Mouse (Mus musculus): ENCODE results near the gene Nup214. TPM values are rescaled to one million over a fixed set of nuclear protein-coding genes. Genes with fewer than 3 reads are reported as not detected.

Nup214 gene
- total and polyA plus RNA-seq, 3 experiments = 33.1 to 90.8 (median 55.5) TPM

GRCm38 (mm10) chr2:32058716-32059115 is 84.5 kb downstream of the Nup214 start:
- Histone ChIP-seq H3K27me3 (ENCODE audit: insufficient read depth, low read length) (peaks cover 42% of the 10 kb centered on the region), H3K9me3 (replicated peaks) (no peaks in the 10 kb centered on the region), H3K4me1 (ENCODE audit: insufficient read depth, low read depth, low read length) (peaks cover 26% of the 10 kb centered on the region), H3K4me3 (ENCODE audit: low read depth, low read length) (no peak overlapping the region), H3K36me3 (replicated peaks) (peaks cover 8% of the 10 kb centered on the region)
- no peak for TF ChIP-seq POLR2AphosphoS5 (IDR thresholded peaks at IDR 0.05; ENCODE audit: insufficient replicate concordance, low read depth, low read length)
- no peak for TF ChIP-seq GATA2 (IDR thresholded peaks at IDR 0.05; ENCODE audit: borderline replicate concordance, low read depth, low read length)
- no peak for TF ChIP-seq CTCF (IDR thresholded peaks at IDR 0.05; ENCODE audit: low read depth, low read length)
- no peak for TF ChIP-seq GATA1 (IDR thresholded peaks at IDR 0.05; ENCODE audit: borderline replicate concordance, low read length)
- no peak for TF ChIP-seq TAL1 (conservative IDR thresholded peaks at IDR 0.05; ENCODE audit: low read depth, low read length)
- DNase-seq (ENCODE audit: low spot score) (no peak), ATAC-seq (ENCODE audit: extremely low read depth, insufficient number of reproducible peaks, low FRiP score, poor library complexity, severe bottlenecking) (no peak)

GRCm38 (mm10) chr2:32059613-32060012 is 85.4 kb downstream of the Nup214 start:
- H3K36me3 ChIP-seq (replicated peaks) = peaks cover 2% of the 10 kb centered on the region
- no peak for TF ChIP-seq POLR2AphosphoS5 (IDR thresholded peaks at IDR 0.05; ENCODE audit: insufficient replicate concordance, low read depth, low read length)
- no peak for TF ChIP-seq GATA2 (IDR thresholded peaks at IDR 0.05; ENCODE audit: borderline replicate concordance, low read depth, low read length)
- no peak for TF ChIP-seq GATA1 (IDR thresholded peaks at IDR 0.05; ENCODE audit: borderline replicate concordance, low read length)
- TF ChIP-seq CTCF (IDR thresholded peaks at IDR 0.05; ENCODE audit: low read depth, low read length) = no peak
- TF ChIP-seq TAL1 (conservative IDR thresholded peaks at IDR 0.05; ENCODE audit: low read depth, low read length) = no peak
- DNase-seq (ENCODE audit: low spot score) (no peak), ATAC-seq (ENCODE audit: extremely low read depth, insufficient number of reproducible peaks, low FRiP score, poor library complexity, severe bottlenecking) (no peak)
- H3K4me3 ChIP-seq (ENCODE audit: low read depth, low read length) = no peak overlapping the region
- H3K9me3 ChIP-seq (replicated peaks) = no peaks in the 10 kb centered on the region
- peaks cover 47% of the 10 kb centered on the region for H3K27me3 ChIP-seq (ENCODE audit: insufficient read depth, low read length)
- peaks cover 28% of the 10 kb centered on the region for H3K4me1 ChIP-seq (ENCODE audit: insufficient read depth, low read depth, low read length)

GRCm38 (mm10) chr2:32060228-32060805 is 86.1 kb downstream of the Nup214 start:
- TF ChIP-seq GATA2 (IDR thresholded peaks at IDR 0.05; ENCODE audit: borderline replicate concordance, low read depth, low read length) (no peak), GATA1 (IDR thresholded peaks at IDR 0.05; ENCODE audit: borderline replicate concordance, low read length) (no peak), TAL1 (conservative IDR thresholded peaks at IDR 0.05; ENCODE audit: low read depth, low read length) (no peak), CTCF (IDR thresholded peaks at IDR 0.05; ENCODE audit: low read depth, low read length) (no peak), POLR2AphosphoS5 (IDR thresholded peaks at IDR 0.05; ENCODE audit: insufficient replicate concordance, low read depth, low read length) (no peak)
- Histone ChIP-seq H3K4me3 (ENCODE audit: low read depth, low read length) (no peak overlapping the region), H3K36me3 (replicated peaks) (no peaks in the 10 kb centered on the region), H3K27me3 (ENCODE audit: insufficient read depth, low read length) (peaks cover 54% of the 10 kb centered on the region), H3K9me3 (replicated peaks) (no peaks in the 10 kb centered on the region), H3K4me1 (ENCODE audit: insufficient read depth, low read depth, low read length) (peaks cover 28% of the 10 kb centered on the region)
- ATAC-seq (ENCODE audit: extremely low read depth, insufficient number of reproducible peaks, low FRiP score, poor library complexity, severe bottlenecking) (no peak), DNase-seq (ENCODE audit: low spot score) (no peak)

GRCm38 (mm10) chr2:32061189-32061588 is 87.0 kb downstream of the Nup214 start:
- peaks cover 57% of the 10 kb centered on the region for H3K27me3 ChIP-seq (ENCODE audit: insufficient read depth, low read length)
- no peak overlapping the region for H3K4me3 ChIP-seq (ENCODE audit: low read depth, low read length)
- no peaks in the 10 kb centered on the region for H3K36me3 ChIP-seq (replicated peaks)
- no peaks in the 10 kb centered on the region for H3K9me3 ChIP-seq (replicated peaks)
- TF ChIP-seq TAL1 (conservative IDR thresholded peaks at IDR 0.05; ENCODE audit: low read depth, low read length) = no peak
- no peak for TF ChIP-seq POLR2AphosphoS5 (IDR thresholded peaks at IDR 0.05; ENCODE audit: insufficient replicate concordance, low read depth, low read length)
- no peak for TF ChIP-seq GATA1 (IDR thresholded peaks at IDR 0.05; ENCODE audit: borderline replicate concordance, low read length)
- no peak for TF ChIP-seq GATA2 (IDR thresholded peaks at IDR 0.05; ENCODE audit: borderline replicate concordance, low read depth, low read length)
- no peak for TF ChIP-seq CTCF (IDR thresholded peaks at IDR 0.05; ENCODE audit: low read depth, low read length)
- DNase-seq (ENCODE audit: low spot score) (no peak), ATAC-seq (ENCODE audit: extremely low read depth, insufficient number of reproducible peaks, low FRiP score, poor library complexity, severe bottlenecking) (no peak)
- peaks cover 28% of the 10 kb centered on the region for H3K4me1 ChIP-seq (ENCODE audit: insufficient read depth, low read depth, low read length)

DNA sequence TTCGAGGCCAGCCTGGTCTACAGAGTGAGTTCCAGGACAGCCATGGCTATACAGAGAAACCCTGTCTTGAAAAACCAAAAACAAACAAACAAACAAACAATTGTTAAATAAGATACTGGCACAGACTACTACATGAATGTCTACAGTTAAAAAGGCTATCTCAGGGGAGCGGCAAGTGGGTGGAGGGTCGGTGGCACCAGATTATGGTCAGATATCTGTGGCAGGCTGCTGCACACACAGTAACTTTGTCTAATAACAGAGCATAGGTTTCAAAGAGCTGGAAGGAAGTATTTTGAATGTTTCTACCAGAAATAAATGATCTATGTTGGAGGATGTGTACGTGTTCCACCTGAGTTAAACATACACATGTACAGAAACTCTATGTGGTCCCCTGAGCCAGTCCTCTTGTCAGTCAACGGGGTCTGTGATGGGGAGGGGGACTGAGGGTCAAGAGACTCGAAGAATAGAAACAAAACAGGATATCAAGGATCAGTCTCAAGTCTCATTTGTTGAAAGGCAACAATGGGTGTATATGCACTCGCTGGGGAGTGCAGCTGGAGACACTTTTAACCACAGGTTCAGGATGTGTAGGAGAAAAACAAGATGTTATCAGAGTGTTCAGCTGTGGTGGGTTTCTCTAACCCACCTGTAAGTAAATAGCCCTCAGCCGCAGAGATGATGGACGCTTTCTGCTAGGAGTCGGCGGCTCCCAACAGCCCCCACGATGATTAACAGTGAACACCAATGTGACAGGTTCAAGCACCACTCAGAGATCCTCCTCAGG is 87.7 kb downstream of the Nup214 start:
- H3K4me1 ChIP-seq (ENCODE audit: insufficient read depth, low read depth, low read length) = peaks cover 24% of the 10 kb centered on the region
- DNase-seq (ENCODE audit: low spot score) (no peak), ATAC-seq (ENCODE audit: extremely low read depth, insufficient number of reproducible peaks, low FRiP score, poor library complexity, severe bottlenecking) (no peak)
- H3K36me3 ChIP-seq (replicated peaks) = no peaks in the 10 kb centered on the region
- peaks cover 57% of the 10 kb centered on the region for H3K27me3 ChIP-seq (ENCODE audit: insufficient read depth, low read length)
- TF ChIP-seq POLR2AphosphoS5 (IDR thresholded peaks at IDR 0.05; ENCODE audit: insufficient replicate concordance, low read depth, low read length) = no peak
- TF ChIP-seq TAL1 (conservative IDR thresholded peaks at IDR 0.05; ENCODE audit: low read depth, low read length) = no peak
- TF ChIP-seq GATA1 (IDR thresholded peaks at IDR 0.05; ENCODE audit: borderline replicate concordance, low read length) = no peak
- no peak for TF ChIP-seq GATA2 (IDR thresholded peaks at IDR 0.05; ENCODE audit: borderline replicate concordance, low read depth, low read length)
- TF ChIP-seq CTCF (IDR thresholded peaks at IDR 0.05; ENCODE audit: low read depth, low read length) = no peak
- H3K9me3 ChIP-seq (replicated peaks) = no peaks in the 10 kb centered on the region
- H3K4me3 ChIP-seq (ENCODE audit: low read depth, low read length) = no peak overlapping the region

DNA sequence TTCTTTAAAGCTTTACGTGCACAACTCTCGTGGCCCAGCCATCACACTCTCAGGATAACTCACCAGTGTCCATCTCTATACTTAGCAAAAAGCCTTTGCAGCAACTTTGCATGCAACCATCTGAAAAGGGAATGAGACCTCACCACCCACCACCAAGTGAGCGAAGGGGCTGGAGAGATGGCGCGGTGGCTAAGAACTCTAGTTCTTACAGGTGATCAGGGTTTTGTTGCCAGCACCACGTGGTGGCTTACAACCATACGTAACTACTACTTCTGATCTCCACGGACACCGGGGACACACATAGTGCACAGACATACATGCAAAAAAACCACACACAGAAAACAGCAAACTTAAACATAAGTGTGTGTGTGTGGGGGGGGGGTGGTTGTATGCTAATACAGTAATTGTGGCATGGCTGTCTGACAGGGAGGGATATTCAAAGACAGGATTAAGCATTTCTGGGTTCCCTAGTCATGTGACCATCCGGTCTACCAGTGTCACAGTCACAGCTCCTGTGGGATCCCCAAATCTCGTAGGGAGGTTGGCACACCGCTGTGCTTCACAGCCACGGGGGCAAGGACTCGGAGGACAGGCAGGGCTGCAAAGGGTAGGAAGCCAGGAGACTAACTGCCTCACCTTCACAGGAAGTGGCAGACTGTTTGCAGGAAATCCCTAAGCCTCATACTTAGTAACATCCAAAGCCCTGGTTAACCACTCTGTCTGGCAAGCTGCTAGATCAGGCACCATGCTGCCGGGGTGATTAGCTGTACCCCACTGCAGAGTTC is 88.6 kb downstream of the Nup214 start:
- H3K27me3 ChIP-seq (ENCODE audit: insufficient read depth, low read length) = peaks cover 53% of the 10 kb centered on the region
- TF ChIP-seq POLR2AphosphoS5 (IDR thresholded peaks at IDR 0.05; ENCODE audit: insufficient replicate concordance, low read depth, low read length) (no peak), CTCF (IDR thresholded peaks at IDR 0.05; ENCODE audit: low read depth, low read length) (no peak), TAL1 (conservative IDR thresholded peaks at IDR 0.05; ENCODE audit: low read depth, low read length) (no peak), GATA2 (IDR thresholded peaks at IDR 0.05; ENCODE audit: borderline replicate concordance, low read depth, low read length) (no peak), GATA1 (IDR thresholded peaks at IDR 0.05; ENCODE audit: borderline replicate concordance, low read length) (no peak)
- H3K4me1 ChIP-seq (ENCODE audit: insufficient read depth, low read depth, low read length) = peaks cover 19% of the 10 kb centered on the region
- no peak overlapping the region for H3K4me3 ChIP-seq (ENCODE audit: low read depth, low read length)
- H3K9me3 ChIP-seq (replicated peaks) = no peaks in the 10 kb centered on the region
- H3K36me3 ChIP-seq (replicated peaks) = no peaks in the 10 kb centered on the region
- DNase-seq (ENCODE audit: low spot score) (no peak), ATAC-seq (ENCODE audit: extremely low read depth, insufficient number of reproducible peaks, low FRiP score, poor library complexity, severe bottlenecking) (no peak)
